Mouse (Mus musculus) kidney, postnatal 14 days (tissue): ENCODE data around the gene Rsph1.

Source experiments
- DNase-seq: peaks from one replicate; pipeline ENCODE4 v3.0.0; 2022; ENCODE audit warnings: mixed read lengths

Rsph1 gene

DNA sequence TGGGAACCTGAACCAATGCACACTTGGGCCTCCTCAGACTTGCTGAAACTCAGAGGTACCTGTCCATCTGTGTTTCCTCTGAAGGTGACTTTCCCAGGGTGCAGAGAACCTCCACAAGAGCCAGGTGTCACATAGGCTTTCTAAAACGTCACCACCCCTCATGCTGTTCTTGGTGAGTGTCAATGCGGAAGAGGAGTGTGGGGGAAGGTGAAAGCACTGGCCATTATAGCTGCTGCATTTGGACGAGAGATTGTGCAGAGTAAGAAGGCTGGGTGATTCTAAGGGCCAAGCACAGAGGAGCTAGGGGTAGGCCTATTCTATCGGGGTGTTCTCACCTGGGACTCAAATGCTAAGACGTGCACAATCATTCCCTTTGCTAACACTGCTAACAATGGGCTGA is 23.2 kb downstream of the Rsph1 start:
- no peak for DNase-seq

DNA sequence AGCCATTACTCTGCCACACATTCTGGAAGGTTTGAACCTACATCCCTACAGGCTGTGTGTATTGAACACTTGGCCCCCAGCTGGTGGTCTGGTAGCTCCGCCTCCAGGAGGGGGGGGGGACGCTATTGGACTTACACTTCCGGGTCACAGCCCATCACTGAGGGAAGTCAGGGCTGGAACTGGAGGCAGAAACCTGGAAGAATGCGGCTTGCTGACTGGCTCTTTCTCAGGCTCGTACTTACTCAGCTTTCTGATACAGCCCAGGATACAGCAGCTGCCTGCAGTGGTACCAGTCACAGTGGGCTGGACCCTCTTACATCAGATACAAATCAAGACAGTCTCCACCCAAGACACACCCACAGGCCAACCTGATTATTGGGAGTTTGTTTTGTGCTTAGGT is 30.0 kb downstream of the Rsph1 start:
- DNase-seq: no peak

DNA sequence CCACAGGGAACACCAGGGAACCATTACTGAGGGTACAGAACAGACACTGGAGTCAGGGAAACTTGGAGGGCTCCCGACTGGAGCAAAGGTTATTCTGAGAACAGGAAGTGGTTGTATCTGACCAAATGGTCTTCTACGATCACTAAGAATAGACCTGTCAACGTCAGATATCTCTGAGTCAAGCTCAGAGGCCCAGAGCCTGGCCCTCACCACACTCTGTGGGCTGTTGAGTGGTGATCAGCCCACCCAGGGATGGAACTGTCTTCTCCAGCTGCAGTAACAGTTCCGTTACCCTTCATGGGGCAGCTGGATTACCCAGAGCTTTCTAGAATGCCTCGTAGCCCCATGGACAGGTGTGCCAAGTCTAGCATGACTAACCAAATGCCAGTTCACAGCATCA is 31.9 kb downstream of the Rsph1 start:
- no peak for DNase-seq

DNA sequence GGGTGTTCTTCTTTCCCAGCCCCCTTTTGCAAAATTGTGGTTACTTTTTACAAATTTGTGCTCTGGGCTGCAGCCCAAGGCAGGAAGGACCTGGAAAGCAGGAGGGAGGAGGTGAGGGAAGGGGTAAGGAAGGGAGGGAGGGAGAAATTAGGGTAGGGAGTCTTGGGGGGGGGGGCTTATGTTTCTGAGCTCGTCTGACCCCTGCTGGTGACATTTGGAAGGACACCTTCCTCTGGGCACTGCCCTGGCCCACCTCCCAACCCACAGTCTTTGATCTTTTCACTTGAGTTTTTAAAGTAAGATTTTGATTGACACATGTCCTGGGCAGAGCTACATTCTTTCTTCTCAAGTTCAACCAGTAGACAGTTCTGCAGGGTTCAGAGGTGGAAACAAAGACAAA is 34.4 kb downstream of the Rsph1 start:
- no peak for DNase-seq

DNA sequence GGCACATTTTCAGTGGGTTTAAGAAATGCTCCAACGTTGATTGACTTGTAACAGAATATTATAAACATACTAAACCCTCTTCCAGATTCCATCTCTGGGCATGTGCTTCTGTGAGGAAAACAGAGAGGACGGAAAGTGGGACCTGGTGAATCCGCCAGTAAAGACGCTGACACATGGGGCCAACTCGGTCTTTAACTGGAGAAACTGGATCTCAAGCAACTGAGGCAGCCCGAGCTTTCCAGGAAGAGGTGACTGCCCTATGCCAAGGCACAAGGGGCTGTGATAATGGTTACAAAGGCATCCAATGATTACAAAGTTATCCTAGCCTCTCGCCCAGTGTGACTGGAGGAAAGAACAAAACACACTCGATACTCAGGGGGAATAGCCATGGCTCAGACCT is 36.0 kb downstream of the Rsph1 start:
- DNase-seq: no peak

DNA sequence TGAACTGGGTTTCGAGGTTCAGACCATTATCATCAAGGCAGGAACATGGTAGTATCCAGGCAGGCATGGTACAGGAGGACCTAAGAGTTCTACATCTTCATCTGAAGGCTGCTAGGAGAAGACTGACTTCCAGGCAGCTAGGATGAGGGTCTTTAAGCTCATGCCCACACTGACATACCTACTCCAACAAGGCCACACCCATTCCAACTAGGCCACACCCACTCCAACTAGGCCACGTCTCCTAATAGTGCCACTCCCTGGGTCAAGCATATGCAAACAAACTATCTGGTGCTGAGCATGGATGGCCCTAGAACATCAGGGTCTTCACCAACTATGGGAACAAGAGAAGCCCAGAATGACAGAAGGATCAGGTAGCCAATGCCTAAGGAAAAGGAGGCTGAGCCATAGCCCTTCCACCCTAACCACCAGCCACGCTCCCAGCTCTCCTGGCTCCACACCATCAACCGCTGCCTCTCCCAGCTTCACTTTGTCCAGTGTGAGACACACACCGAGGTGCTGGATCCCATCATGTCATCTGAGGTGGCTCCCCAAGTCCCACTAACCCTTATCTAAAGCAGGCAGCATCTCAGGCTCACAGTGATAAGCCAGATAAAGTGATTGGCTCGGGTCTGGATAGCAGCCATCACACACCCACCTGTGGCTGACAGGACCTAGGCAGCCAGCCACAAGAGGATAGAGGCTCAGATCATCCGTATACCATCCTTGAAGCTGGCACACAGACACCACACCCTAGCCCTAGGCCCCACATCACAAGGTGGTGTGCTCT is 38.8 kb downstream of the Rsph1 start:
- no peak for DNase-seq

DNA sequence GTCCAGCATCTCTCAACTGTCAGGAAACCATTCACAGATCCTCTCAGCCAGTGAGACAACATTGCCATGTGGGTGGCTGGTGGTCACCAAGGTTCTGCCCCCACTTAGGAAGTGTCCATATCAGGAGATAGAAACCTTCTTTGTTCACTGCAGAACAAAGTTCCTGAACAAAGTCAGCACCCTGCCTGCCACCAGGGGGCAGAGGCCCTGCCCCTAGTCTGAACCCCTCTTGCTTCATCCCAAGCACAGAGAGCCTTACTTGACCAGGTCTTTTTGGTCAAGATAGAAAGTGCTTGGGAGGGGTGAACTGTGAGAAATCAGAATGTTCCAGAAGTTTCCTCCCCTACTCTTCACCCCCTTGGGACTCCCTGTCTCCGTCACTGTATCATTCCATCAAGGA is 41.3 kb downstream of the Rsph1 start:
- no peak for DNase-seq

DNA sequence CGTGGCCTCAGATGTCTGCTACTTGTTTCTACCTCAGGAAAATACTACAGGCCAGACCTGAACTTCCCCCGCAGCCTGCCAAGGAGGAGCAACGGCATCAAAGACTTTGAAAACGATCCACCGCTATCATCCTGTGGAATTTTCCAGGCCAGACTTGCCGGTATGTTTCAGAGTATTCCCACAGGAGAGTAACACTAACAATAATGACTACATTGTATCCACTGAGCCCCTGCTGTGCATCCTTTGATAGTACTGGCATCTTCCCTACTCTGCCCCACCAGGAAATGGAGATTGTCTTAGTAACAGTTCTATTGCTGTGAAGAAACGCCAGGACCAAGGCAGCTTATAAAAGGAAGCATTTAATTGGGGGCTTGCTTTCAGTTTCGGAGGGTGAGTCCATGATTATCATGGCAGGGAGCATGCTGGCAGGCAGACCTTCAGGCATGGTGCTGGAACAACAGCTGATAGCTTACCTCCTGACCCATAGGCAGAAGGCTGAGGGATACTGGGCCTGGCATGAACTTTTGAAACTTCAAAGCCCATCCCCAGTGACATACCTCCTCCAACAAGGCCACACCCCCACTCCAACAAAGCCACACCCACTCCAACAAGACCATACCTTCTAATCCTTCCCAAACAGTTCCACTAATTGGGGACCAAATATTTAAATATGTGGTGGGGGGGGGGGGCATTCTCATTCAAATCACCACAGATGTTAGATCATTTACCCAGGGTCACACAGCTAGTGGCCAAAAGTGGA is 44.8 kb downstream of the Rsph1 start:
- peak; percentile 33 for DNase-seq

DNA sequence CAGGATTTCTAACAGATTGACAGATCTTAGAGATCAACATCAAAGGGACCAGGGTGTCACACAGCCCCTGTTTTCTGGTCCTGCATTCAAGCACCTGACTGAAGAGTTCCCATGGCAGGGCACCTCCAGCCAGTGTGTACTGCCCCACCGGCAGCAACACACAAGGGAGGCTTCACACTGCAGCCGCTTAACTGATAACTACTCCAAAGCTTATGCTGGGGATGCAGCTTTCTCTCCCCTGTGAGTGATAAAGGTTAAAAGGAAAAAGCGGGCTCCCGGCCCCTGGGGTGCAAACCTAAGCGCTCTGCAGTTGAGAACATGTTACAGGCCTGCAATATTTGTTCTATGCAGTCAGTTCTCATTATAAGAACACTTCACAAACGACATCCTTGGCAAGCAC is 45.4 kb downstream of the Rsph1 start:
- DNase-seq: no peak

DNA sequence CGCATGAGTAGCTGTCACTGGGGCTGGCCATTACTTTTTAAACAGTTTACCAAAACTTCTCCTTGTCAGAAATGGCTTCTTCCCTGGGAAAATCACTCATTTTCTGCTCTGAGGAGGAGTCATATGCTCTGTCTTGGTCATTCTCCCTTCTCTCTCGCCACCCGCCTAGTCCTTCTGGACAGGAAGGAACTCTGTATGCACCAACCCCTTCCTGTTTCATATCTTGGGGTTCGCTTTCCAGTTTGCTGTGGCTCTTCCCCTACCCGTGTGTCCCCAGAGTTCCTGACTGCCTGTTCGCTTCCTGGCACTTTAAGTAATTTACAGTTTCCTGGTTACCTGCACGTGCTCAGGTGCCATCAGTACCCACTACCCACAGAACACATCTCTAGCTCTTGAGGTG is 50.3 kb downstream of the Rsph1 start:
- DNase-seq: no peak

DNA sequence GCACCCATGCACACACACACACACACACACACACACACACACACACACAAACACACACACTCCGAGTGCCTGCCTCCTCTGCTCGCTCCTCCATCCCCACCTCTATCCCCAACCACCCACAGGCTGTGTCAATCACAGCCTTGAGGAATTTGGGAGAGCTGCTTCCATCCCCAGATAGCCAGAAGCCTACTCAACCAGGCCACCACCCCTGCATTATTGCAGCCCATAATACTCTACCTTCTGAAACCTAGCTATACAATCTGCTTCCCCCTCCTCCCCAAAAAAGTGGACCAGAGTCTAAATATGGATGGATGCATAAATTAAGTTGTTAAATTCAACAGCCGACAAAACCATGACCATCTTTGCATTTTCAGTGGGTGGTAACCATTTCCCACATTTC is 50.8 kb downstream of the Rsph1 start:
- DNase-seq: no peak

DNA sequence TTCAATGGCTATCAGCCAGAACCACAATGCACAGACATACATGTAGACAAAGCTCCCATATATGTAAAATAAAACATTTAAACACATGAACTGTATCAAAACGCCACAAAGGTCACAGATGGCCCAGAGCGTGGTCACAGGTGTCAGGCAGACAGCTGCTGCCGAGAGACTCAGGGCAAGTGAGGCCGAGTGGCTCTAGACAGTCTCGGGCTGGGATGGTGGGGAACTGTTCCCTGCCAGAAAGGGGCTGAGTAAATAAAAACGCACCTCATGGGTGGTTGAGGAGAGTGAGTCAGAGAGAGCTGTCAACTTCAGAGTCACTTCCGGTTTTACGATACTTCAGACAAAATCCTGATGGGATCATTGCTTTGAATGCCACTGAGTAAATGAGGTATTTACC is 52.6 kb downstream of the Rsph1 start:
- DNase-seq: no peak

DNA sequence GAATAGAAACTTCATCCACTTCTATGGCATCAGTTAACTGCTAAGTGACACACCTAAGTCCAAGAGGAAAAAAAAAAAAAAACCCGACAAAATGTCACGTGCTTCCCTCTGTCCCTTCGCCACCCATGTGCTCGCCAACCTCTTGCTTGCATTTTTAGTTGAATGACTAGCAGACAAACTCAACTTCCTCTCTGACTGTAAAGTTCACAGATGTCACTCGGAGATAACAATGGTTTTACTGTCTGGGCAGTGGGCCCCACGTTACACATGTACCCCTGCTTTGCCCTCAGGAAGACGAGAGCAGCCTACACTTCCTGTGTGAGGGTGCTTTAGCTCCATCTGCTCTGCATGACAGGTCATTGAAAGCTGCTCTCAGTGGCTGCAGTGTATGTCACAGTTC is 53.3 kb downstream of the Rsph1 start:
- peak; percentile 12 for DNase-seq

DNA sequence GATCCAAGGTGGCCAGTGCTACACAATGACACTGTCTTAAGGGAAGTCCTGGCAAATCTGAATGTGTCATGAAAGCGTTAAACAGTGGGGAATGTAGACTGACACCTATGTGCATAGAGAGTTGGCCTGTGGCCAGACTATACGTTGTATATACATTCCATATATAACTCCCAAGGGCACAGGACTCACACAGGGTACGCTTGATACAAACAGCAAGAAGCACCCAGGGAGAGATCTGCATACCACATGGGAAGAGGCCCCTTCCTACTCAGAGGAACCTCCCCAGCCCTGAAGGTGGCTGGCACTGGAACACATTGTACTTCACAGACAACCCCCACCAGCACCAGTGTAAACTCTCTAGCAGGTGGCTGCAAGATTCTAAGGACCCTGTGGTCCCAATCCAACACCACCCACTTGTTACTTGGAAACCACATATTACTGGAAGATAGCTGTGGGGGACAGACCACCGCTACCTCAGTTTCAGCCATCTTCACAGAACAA is 54.3 kb downstream of the Rsph1 start:
- no peak for DNase-seq

DNA sequence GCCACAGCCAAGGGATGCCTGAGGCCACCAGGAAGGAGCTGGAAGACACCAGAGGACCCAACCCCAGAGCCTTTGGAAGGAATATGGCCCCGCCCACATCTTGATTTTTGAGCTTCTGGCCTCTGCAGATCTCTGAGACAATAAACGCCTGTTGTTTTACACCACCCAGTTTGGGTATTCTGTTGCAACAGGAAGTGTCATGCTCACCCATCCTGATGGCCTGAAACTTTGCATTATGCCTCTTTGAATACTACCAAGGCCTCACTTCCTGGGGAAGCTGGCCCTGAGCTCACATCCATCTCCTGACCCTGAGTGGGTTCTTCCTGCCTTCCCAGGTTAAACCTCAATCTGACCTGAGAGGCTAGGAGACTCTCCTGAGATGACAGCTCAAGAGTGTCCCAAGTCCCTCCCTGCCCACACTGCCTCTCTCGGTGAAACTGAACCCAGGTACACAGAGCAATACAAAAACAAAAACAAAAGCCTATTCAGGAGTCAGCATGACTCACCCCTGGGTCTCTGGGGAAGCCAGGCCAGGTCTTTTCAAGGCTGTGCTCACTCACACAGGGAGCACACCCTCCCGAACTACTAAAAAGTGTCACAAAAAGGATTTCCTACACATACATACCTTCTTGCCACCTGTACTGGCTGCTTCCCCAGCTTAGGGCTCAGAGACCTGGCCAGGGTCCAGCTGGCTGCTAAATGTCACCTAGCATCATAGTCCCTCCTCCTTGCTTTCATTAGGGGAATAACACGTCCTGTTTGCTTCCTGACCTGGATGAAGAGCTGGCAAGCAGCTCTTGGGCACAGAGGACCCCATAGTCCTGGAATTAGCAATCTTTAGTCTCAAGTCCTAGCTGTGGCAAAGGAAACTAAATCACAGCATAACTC is 60.9 kb downstream of the Rsph1 start:
- DNase-seq: peak; percentile 45

DNA sequence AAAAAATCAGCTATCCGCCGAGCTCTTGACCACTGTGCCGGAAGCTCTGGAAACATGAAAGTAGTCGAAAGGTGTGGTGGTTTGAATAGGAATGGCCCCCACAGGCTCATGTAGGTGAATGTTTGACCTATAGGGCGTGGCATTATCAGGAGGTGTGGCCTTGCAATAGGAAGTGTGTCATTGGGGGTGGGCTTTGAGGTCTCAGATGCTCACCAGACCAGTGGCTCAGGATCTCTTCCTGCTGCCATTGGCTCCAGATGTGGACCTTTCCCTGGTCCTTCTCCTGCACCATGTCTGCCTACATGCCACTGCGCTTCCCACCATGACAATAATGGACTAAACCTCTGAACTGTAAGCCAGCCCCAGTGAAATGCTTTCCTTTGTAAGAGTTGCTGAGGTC is 65.3 kb downstream of the Rsph1 start:
- DNase-seq: no peak

DNA sequence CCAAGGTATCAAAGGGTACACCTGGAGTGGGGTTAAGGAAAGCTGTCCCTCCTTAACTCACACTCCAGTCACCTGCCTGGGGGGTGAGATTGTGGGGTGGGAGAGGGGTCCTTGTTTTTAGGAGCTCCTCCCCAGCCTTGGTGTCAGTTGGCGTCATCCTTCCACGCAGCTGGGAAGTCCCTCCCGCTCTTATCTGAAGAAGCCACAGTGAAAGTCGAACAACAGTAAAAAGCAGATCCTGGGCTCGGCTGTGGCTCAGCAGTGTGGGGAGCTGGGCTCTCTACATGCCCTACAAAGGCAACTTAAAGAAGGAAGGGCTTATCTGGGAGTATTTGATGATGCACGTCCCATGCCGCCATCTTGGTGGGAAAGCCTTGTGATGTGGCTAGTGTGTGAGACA is 66.9 kb downstream of the Rsph1 start:
- DNase-seq: no peak

DNA sequence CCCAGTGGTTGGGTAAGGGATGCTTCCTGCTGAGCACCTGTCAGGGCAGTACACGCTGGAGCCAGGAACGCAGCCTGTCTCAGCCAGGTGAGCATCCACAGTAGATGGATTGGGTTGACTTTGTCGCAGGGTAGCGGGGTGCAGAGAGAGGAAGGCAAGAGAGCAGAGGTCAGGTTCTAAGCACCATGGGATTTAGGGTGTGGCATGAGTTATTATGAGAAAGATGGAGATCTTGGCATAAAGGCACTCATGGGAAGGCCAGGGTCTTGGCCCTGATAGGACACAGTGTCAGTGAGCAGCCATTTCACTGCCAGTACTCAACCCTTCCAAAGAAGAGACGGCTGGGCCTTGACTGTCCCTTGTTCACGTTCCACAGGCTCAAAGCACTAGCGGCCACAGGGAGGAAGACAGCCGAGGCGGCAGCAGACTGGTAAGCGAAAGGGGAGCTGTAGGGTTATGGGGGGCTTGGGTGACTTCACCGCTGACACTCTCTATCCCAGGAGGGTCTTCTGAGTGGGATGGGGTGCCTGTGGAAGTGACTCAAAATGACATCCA is 67.7 kb downstream of the Rsph1 start:
- no peak for DNase-seq

DNA sequence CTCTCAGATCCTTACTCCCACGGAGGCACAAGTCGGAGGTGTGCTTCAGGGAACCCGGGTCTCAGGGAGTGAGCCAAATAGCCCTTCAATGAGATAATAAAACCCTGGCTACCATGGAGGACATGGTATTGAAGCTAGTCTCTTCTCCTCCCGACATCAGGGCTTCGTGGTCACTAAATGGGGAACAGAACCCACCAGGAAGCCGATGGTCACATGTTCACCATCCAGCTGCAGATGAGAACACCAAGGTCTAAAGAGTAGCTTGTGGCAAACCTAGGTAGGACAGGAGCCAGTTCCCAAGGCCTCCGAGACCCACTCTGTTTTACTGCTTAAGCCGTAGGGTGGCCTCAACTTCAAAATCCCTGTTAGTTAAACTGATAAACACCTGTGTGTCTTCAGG is 68.5 kb downstream of the Rsph1 start:
- no peak for DNase-seq

DNA sequence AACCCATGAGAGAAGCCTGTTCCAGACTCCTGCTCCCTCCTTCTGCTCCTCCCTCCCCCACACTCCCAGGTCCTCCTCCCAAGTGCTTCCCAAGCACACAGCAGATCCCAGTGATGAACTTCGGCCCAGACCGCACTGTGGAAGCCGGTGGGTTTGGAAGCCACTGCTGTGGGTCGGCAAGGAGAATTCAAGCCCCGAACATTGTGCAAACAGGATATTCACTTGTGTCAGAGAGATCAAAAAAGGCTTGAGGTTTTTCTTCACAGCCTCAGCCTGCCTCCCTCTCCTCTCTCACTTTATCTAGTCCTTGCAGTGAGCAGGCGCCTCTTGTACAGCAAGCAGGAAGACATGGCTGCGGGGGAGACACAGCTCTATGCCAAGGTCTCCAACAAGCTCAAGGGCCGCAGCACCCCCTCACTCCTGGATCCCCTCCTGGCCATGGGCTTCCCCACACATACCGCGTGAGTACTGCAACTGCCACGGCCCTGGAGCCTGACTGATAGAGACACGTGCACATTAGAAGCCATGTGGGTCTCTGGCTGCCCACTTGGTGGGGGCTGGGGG is 69.3 kb downstream of the Rsph1 start, which contains the start of gene Ubash3a:
Gene Ubash3a, plus strand, starts transcription at position 103 of the 564 bp plus-strand sequence.
- DNase-seq: no peak
